Mouse (Mus musculus) spleen, adult 2 months (tissue): ENCODE results near the gene Ppm1h. TPM values are rescaled to one million over a fixed set of nuclear protein-coding genes. Genes with fewer than 3 reads are reported as not detected.

Experiments
- DNase-seq, 2 experiments: peaks; one replicate each; pipeline versions ENCODE4 v3.0.0 to v3.0.0-alpha.2; 2012 to 2021; ENCODE audit warnings: low spot score in 2 of 2, low read depth in 1 of 2
- H3K27ac ChIP-seq: fragments of 200-500 bp; 2 replicates; pipeline ENCODE4 v1.5.1; 2012; ENCODE audit warnings: low read length, inconsistent platforms; ENCODE audit not compliant: insufficient read depth
- H3K27me3 ChIP-seq: fragments of 200-500 bp; 2 replicates; pipeline ENCODE4 v1.6.1; 2012; ENCODE audit warnings: mild to moderate bottlenecking, moderate library complexity, low read length, inconsistent platforms; ENCODE audit not compliant: control insufficient read depth, insufficient read depth
- H3K36me3 ChIP-seq: fragments of 200-500 bp; 2 replicates; pipeline ENCODE4 v1.6.1; 2012; ENCODE audit warnings: mild to moderate bottlenecking, low read length, inconsistent platforms; ENCODE audit not compliant: control insufficient read depth, insufficient read depth
- H3K4me1 ChIP-seq: fragments of 200-500 bp; 2 replicates; pipeline ENCODE4 v1.6.1; 2011; ENCODE audit warnings: inconsistent platforms; ENCODE audit not compliant: control insufficient read depth, insufficient read depth, insufficient read length
- H3K4me3 ChIP-seq: fragments of 200-500 bp; 2 replicates; pipeline ENCODE4 v1.5.1; 2011; ENCODE audit warnings: mild to moderate bottlenecking, inconsistent platforms; ENCODE audit not compliant: insufficient read depth, insufficient read length; ENCODE audit errors: extremely low read depth
- CTCF ChIP-seq: fragments of 200-500 bp; IDR thresholded peaks from 2 replicates; pipeline ENCODE4 v1.5.1; 2011; ENCODE audit warnings: mild to moderate bottlenecking, inconsistent platforms; ENCODE audit not compliant: insufficient read depth, insufficient read length, insufficient replicate concordance; ENCODE audit errors: extremely low read depth
- POLR2A ChIP-seq: fragments of 200-500 bp; IDR thresholded peaks from 2 replicates; pipeline ENCODE4 v1.6.1; 2011; ENCODE audit warnings: low read depth, low read length, inconsistent platforms
- whole genome bisulfite sequencing: fragments of 180-500 bp; shearing (Covaris S2); methylation state at CpG from one replicate; pipeline ENCODE4 v1.1.7; 2018; 5-methylcytosine and 5-hydroxymethylcytosine counted together
- polyA plus RNA-seq: library from polyadenylated mRNA; depleted of rRNA; stranded (reverse); fragments of >200 nt; gene quantifications from 2 replicates; pipeline ENCODE4 v1.2.3, GENCODE M21; 2012

Ppm1h gene
- polyA plus RNA-seq, 1 experiment = 9.7 TPM

DNA sequence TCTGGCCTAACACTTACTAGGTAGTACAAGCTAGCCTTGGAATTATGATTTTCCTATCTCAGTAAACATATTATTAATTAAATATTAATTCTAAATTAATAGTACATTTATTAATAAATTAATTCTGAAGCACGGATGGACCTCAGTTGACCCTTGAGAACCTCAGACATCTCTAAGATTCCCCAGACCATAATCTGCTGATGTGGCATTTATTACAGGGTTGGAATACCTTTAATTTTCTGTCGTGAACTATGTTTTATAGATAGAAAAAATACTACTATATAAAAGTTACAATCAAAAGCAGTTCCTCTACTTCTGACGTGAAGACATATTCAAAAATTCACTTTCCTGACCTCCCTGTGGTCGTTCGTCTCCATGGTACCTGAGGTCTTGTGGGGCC is 19.8 kb downstream of the Ppm1h start:
- no peaks in the 10 kb centered on the region for H3K27me3 ChIP-seq
- no peak overlapping the region for H3K27ac ChIP-seq
- no peak overlapping the region for H3K4me3 ChIP-seq
- DNase-seq = no peak
- no peaks in the 10 kb centered on the region for H3K4me1 ChIP-seq
- 91% methylated on average over 5 of the region's 5 CpGs for WGBS
- TF ChIP-seq CTCF (no peak), POLR2A (no peak)
- no peaks in the 10 kb centered on the region for H3K36me3 ChIP-seq

DNA sequence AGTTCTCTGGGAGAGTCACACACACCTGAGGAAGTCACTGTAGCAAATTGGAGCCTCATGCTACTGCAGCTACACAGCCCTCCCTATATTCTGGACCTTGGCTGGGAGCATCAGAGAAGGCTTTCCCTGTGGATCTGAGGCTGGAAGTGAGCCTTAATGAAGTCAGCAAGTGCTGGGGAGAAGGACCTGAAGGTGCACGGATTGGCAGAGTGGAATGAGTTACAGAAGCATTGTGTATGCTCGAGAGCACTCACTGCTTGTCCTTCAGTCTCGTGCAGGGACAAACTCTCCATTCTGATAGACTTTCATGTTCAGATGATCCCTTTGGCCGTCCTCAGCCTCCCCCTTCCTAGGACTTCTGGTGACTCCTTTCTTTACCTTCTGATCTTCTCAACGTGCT is 26.3 kb downstream of the Ppm1h start:
- Histone ChIP-seq H3K27me3 (no peaks in the 10 kb centered on the region), H3K27ac (no peak overlapping the region), H3K4me3 (no peak overlapping the region), H3K36me3 (no peaks in the 10 kb centered on the region), H3K4me1 (no peaks in the 10 kb centered on the region)
- no peak for TF ChIP-seq CTCF
- TF ChIP-seq POLR2A = no peak
- DNase-seq = no peak
- 86% methylated on average over 5 of the region's 5 CpGs for WGBS

DNA sequence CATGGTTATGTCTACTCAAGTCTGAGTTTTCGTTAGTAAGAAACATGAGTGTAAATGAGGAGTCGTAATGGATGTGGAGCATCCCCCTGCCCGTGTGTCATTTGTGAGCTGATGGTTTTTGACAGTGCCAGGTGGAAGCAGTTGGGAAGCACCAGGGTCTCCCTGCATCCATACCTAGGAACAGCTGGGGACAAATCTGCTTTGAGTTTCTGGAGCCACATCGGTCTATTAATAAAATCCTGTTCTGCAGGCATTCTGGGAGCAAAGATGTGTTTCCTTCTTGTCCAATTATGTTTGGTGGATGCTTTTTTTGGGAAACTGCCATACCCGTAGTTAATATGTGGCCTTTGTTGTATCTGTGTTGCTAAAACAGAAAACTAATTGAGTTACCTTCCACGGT is 26.9 kb downstream of the Ppm1h start:
- TF ChIP-seq CTCF = no peak
- no peak for TF ChIP-seq POLR2A
- 92% methylated on average over 6 of the region's 6 CpGs for WGBS
- Histone ChIP-seq H3K4me3 (no peak overlapping the region), H3K27me3 (no peaks in the 10 kb centered on the region), H3K4me1 (no peaks in the 10 kb centered on the region), H3K27ac (no peak overlapping the region), H3K36me3 (no peaks in the 10 kb centered on the region)
- no peak for DNase-seq

GRCm38 (mm10) chr10:122711381-122711811 is 32.8 kb downstream of the Ppm1h start:
- TF ChIP-seq POLR2A (no peak), CTCF (no peak)
- no peaks in the 10 kb centered on the region for H3K4me1 ChIP-seq
- H3K27me3 ChIP-seq = no peaks in the 10 kb centered on the region
- H3K27ac ChIP-seq = no peak overlapping the region
- no peak overlapping the region for H3K4me3 ChIP-seq
- no peak for DNase-seq
- no peaks in the 10 kb centered on the region for H3K36me3 ChIP-seq
- 86% methylated on average over 6 of the region's 6 CpGs for WGBS

- Histone ChIP-seq H3K27ac (no peak overlapping the region), H3K27me3 (no peaks in the 10 kb centered on the region), H3K36me3 (no peaks in the 10 kb centered on the region), H3K4me1 (no peaks in the 10 kb centered on the region), H3K4me3 (no peak overlapping the region)
- no peak for DNase-seq
- 67% methylated on average over 5 of the region's 5 CpGs for whole genome bisulfite sequencing
- TF ChIP-seq CTCF (no peak), POLR2A (no peak)
Measured at GRCm38 (mm10) chr10:122712307-122712706, 33.7 kb downstream of the Ppm1h start.

GRCm38 (mm10) chr10:122715856-122716255 is 37.3 kb downstream of the Ppm1h start:
- DNase-seq = no peak
- 92% methylated on average over 12 of the region's 12 CpGs for WGBS
- Histone ChIP-seq H3K27me3 (no peaks in the 10 kb centered on the region), H3K4me1 (no peaks in the 10 kb centered on the region), H3K36me3 (no peaks in the 10 kb centered on the region), H3K27ac (no peak overlapping the region), H3K4me3 (no peak overlapping the region)
- TF ChIP-seq CTCF (no peak), POLR2A (no peak)

GRCm38 (mm10) chr10:122716286-122716685 is 37.7 kb downstream of the Ppm1h start:
- Histone ChIP-seq H3K4me3 (no peak overlapping the region), H3K4me1 (no peaks in the 10 kb centered on the region), H3K27me3 (no peaks in the 10 kb centered on the region), H3K36me3 (no peaks in the 10 kb centered on the region), H3K27ac (no peak overlapping the region)
- DNase-seq = no peak
- TF ChIP-seq CTCF (no peak), POLR2A (no peak)
- whole genome bisulfite sequencing = 83% methylated on average over 8 of the region's 8 CpGs
